Mouse (Mus musculus): ENCODE data around the gene Cachd1. TPM values are rescaled to one million over a fixed set of nuclear protein-coding genes. Genes with fewer than 3 reads are reported as not detected.

Cachd1 gene
- polyA plus RNA-seq (2014; fragmentation: Nextera tagmentation; extraction: Ambion mirVana): 50.0 TPM in 2 replicates

GRCm38 (mm10) chr4:100776043-100776870, at the start of gene Cachd1:
Cachd1 (plus strand) TSS chr4:100776675.
- WGBS: under 1% methylated on average over 47 of the region's 50 CpGs
- no peaks in the 10 kb centered on the region for H3K27me3 ChIP-seq (ENCODE audit: control insufficient read depth, insufficient read depth, low read length)
- DNase-seq (peak; percentile 89), ATAC-seq (ENCODE audit: low FRiP score, low TSS enrichment) (peak; percentile 70)
- peak within 1 kb of the TSS; percentile 99 for H3K4me3 ChIP-seq (replicated peaks; ENCODE audit: low read depth, low read length)
- H3K9me3 ChIP-seq (ENCODE audit: control insufficient read depth, low read length): no peaks in the 10 kb centered on the region
- H3K4me2 ChIP-seq (ENCODE audit: low read length): peak within 1 kb of the TSS; percentile 89
- peak within 1 kb of the TSS; percentile 94 for H3K9ac ChIP-seq (replicated peaks; ENCODE audit: low read length)
- H3K27ac ChIP-seq (replicated peaks; ENCODE audit: low read depth, low read length): peak within 1 kb of the TSS; percentile 92
- H3K4me1 ChIP-seq (ENCODE audit: control insufficient read depth, insufficient read depth, low read length): peaks cover 28% of the 10 kb centered on the region
- H3K36me3 ChIP-seq (ENCODE audit: control insufficient read depth, insufficient read depth, low read length): no peaks in the 10 kb centered on the region

DNA sequence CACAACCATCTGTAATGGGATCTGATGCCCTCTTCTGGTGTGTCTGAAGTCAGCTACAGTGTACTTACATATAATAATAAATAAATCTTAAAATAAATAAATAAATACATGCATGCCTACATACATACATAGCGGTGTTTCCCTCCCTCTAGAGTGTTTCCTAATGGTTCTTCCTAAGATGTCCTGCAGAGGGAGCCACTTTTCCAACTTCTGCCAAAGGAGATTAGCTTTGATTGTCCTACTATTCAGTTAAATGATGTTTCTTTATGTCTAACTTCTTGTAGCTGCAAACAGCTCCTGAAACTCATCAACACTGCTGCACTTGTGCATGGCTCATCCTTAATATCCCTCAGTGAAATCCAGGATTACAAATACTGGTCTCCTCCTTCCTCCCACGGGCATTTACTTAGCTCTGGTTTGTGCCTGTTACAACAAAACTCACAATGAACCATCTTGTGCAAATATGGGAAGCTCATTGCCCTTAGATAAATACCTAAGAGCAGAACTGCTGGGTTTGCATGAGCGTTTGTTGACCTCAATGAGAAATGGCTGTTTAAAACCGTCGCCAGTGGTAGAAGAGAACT, 47.5 kb upstream of the Cachd1 start:
- DNase-seq (peak; percentile 57), ATAC-seq (ENCODE audit: low FRiP score, low TSS enrichment) (no peak)
- Histone ChIP-seq H3K4me1 (ENCODE audit: control insufficient read depth, insufficient read depth, low read length) (peaks cover 10% of the 10 kb centered on the region), H3K9ac (replicated peaks; ENCODE audit: low read length) (no peak overlapping the region), H3K27ac (replicated peaks; ENCODE audit: low read depth, low read length) (no peak overlapping the region), H3K9me3 (ENCODE audit: control insufficient read depth, low read length) (no peaks in the 10 kb centered on the region), H3K27me3 (ENCODE audit: control insufficient read depth, insufficient read depth, low read length) (no peaks in the 10 kb centered on the region), H3K4me3 (replicated peaks; ENCODE audit: low read depth, low read length) (no peak overlapping the region), H3K4me2 (ENCODE audit: low read length) (no peak overlapping the region), H3K36me3 (ENCODE audit: control insufficient read depth, insufficient read depth, low read length) (no peaks in the 10 kb centered on the region)
- 89% methylated on average over 5 of the region's 5 CpGs for WGBS

DNA sequence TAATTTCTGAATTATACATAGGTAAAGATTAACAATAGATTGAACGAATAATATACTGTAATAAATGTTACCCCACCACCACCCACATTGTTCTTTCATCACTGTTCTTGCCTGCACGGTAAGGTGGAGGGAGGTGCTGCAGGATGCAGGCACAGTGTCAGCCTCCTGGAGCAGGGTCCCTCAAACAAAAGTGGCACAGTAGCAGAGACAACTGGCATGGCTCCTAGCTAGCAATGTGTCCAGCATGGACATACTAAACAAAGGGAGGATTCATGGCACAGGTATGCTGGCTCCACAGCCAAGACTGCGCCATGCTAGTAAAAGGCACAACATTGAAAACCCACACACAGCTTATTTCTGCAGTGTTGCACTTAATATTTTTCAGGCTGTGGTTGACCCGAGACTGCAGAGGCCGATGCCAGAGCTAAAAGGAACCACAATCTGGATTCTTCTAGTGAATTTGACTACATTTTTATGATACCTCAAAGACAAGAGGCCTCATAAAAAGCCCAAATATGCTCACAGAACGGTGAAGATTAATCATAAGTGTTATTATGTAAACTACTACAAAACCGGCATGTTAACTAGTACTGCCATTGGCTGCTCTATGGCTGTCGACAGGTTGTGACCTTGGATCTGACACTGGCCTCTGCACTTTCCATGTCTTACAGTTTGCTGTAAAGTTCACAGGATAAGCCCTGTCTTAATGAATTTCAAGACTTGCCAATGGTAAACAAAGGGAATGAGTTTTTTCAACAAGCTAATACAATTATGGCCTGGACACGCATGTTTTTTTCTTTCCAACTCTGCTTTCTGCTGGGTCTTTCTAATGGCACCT, 41.2 kb upstream of the Cachd1 start:
- H3K27me3 ChIP-seq (ENCODE audit: control insufficient read depth, insufficient read depth, low read length): no peaks in the 10 kb centered on the region
- no peaks in the 10 kb centered on the region for H3K36me3 ChIP-seq (ENCODE audit: control insufficient read depth, insufficient read depth, low read length)
- 0 out of 2 replicates have a peak, but pooled peaks cover 5% of the 10 kb centered on the region for H3K4me1 ChIP-seq (ENCODE audit: control insufficient read depth, insufficient read depth, low read length)
- no peak for DNase-seq
- H3K4me3 ChIP-seq (replicated peaks; ENCODE audit: low read depth, low read length): no peak overlapping the region
- H3K9me3 ChIP-seq (ENCODE audit: control insufficient read depth, low read length): no peaks in the 10 kb centered on the region
- no peak overlapping the region for H3K4me2 ChIP-seq (ENCODE audit: low read length)
- 51% methylated on average over 9 of the region's 9 CpGs for WGBS
- H3K9ac ChIP-seq (replicated peaks; ENCODE audit: low read length): no peak overlapping the region
- H3K27ac ChIP-seq (replicated peaks; ENCODE audit: low read depth, low read length): 0 out of 2 replicates have a peak overlapping the region, but pooled peaks have one; percentile 26
- peak; percentile 24; the same call in 1 of the 2 replicates for ATAC-seq (ENCODE audit: low FRiP score, low TSS enrichment)

DNA sequence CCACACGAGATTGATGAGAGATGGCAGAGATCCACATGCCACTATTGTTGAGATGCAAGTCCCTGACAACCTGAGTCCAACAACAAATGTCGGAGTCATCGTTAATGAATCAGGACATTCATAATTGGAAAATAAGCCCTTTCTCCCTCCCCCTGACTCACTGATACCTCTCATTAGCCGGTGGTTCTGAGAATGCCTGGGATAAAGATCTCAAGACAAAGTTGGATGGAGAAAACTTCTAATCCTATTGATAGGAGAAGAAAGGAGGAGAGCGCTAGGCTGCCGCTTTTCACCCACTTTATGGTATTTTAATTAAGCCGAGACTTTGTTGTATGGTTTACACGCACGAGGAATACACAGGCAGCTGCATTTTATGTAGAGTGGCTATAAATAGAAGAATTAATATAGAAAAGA, 40.5 kb upstream of the Cachd1 start:
- H3K4me3 ChIP-seq (replicated peaks; ENCODE audit: low read depth, low read length): no peak overlapping the region
- H3K4me1 ChIP-seq (ENCODE audit: control insufficient read depth, insufficient read depth, low read length): 0 out of 2 replicates have a peak, but pooled peaks cover 5% of the 10 kb centered on the region
- ATAC-seq (ENCODE audit: low FRiP score, low TSS enrichment) (peak; percentile 37; the same call in 1 of the 2 replicates), DNase-seq (peak; percentile 58)
- no peak overlapping the region for H3K9ac ChIP-seq (replicated peaks; ENCODE audit: low read length)
- no peak overlapping the region for H3K4me2 ChIP-seq (ENCODE audit: low read length)
- H3K36me3 ChIP-seq (ENCODE audit: control insufficient read depth, insufficient read depth, low read length): no peaks in the 10 kb centered on the region
- H3K27ac ChIP-seq (replicated peaks; ENCODE audit: low read depth, low read length): no peak overlapping the region
- 14% methylated on average over 9 of the region's 9 CpGs for WGBS
- no peaks in the 10 kb centered on the region for H3K9me3 ChIP-seq (ENCODE audit: control insufficient read depth, low read length)
- no peaks in the 10 kb centered on the region for H3K27me3 ChIP-seq (ENCODE audit: control insufficient read depth, insufficient read depth, low read length)

DNA sequence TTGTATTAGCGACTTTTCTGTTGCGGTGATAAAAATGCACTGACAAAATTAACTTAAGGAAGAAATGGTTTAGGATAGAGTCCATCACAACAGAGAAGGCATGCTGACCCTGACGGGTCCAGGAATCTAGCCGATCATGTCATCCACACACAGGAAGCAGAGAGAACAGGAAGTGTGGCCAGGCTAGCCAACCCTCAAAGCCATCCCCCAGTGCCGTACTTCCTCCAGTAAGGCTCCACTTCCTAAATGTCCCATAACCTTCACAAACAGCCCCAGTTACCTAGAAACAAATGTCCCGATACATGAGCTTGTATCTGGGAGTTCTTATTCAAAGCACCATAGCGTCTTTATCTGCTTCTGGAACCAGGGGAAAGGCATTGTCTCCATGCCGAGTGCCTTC, 32.9 kb upstream of the Cachd1 start:
- H3K9ac ChIP-seq (replicated peaks; ENCODE audit: low read length): no peak overlapping the region
- H3K4me1 ChIP-seq (ENCODE audit: control insufficient read depth, insufficient read depth, low read length): no peaks in the 10 kb centered on the region
- no peak for DNase-seq
- H3K27me3 ChIP-seq (ENCODE audit: control insufficient read depth, insufficient read depth, low read length): no peaks in the 10 kb centered on the region
- no peaks in the 10 kb centered on the region for H3K36me3 ChIP-seq (ENCODE audit: control insufficient read depth, insufficient read depth, low read length)
- no peak overlapping the region for H3K27ac ChIP-seq (replicated peaks; ENCODE audit: low read depth, low read length)
- H3K9me3 ChIP-seq (ENCODE audit: control insufficient read depth, low read length): no peaks in the 10 kb centered on the region
- 78% methylated on average over 8 of the region's 8 CpGs for WGBS
- H3K4me3 ChIP-seq (replicated peaks; ENCODE audit: low read depth, low read length): no peak overlapping the region
- H3K4me2 ChIP-seq (ENCODE audit: low read length): no peak overlapping the region
- ATAC-seq (ENCODE audit: low FRiP score, low TSS enrichment): no peak

DNA sequence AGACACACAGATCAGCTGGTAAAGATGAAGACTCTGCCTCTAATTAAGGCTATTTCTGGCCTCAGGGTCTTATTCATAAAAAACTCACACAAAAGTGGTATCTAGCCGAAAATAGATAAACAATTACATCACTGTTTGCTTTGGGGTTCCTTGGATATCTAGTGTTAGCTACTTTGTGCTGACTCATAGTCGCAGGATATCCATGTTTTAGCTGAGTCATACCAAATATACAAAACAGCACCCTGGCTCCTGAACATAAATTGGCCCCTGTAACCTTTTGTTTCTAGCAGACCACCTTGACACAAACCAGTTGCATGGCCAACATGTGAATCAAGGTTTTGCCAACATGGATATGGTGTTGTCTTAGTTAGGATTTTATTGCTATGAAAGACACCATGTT, 24.2 kb upstream of the Cachd1 start:
- Histone ChIP-seq H3K9ac (replicated peaks; ENCODE audit: low read length) (no peak overlapping the region), H3K27me3 (ENCODE audit: control insufficient read depth, insufficient read depth, low read length) (no peaks in the 10 kb centered on the region), H3K4me3 (replicated peaks; ENCODE audit: low read depth, low read length) (no peak overlapping the region), H3K27ac (replicated peaks; ENCODE audit: low read depth, low read length) (no peak overlapping the region), H3K36me3 (ENCODE audit: control insufficient read depth, insufficient read depth, low read length) (no peaks in the 10 kb centered on the region), H3K9me3 (ENCODE audit: control insufficient read depth, low read length) (no peaks in the 10 kb centered on the region), H3K4me2 (ENCODE audit: low read length) (no peak overlapping the region), H3K4me1 (ENCODE audit: control insufficient read depth, insufficient read depth, low read length) (no peaks in the 10 kb centered on the region)
- WGBS: 90% methylated on average over 2 of the region's 2 CpGs
- no peak for ATAC-seq (ENCODE audit: low FRiP score, low TSS enrichment)
- no peak for DNase-seq

- Histone ChIP-seq H3K4me2 (ENCODE audit: low read length) (no peak overlapping the region), H3K36me3 (ENCODE audit: control insufficient read depth, insufficient read depth, low read length) (no peaks in the 10 kb centered on the region), H3K9me3 (ENCODE audit: control insufficient read depth, low read length) (no peaks in the 10 kb centered on the region), H3K27ac (replicated peaks; ENCODE audit: low read depth, low read length) (no peak overlapping the region), H3K4me1 (ENCODE audit: control insufficient read depth, insufficient read depth, low read length) (no peaks in the 10 kb centered on the region), H3K9ac (replicated peaks; ENCODE audit: low read length) (no peak overlapping the region), H3K4me3 (replicated peaks; ENCODE audit: low read depth, low read length) (no peak overlapping the region), H3K27me3 (ENCODE audit: control insufficient read depth, insufficient read depth, low read length) (no peaks in the 10 kb centered on the region)
- DNase-seq: no peak
- WGBS: 85% methylated on average over 8 of the region's 8 CpGs
- ATAC-seq (ENCODE audit: low FRiP score, low TSS enrichment): no peak
These were observed 20.8 kb upstream of the Cachd1 start for GRCm38 (mm10) chr4:100755632-100756031.

DNA sequence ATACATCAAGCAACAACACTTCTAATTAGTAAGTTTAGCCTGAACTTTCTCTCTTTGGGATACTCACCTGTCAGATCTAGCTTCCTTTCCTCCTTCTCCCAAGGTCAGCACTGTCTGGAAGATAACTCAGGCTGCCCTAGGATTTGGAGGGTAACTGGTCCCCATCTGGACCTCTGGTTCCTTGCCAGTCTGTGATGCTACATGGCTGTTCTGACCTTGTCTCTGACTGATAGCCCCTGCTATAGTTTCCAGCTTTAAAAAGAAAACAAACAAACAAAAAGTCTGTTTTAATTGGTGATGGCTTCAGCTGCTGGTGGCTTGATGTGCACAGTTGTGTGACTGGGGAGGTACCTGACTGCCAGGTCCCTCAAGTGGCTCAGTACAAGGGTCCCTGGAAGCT, 20.0 kb upstream of the Cachd1 start:
- Histone ChIP-seq H3K27ac (replicated peaks; ENCODE audit: low read depth, low read length) (no peak overlapping the region), H3K4me3 (replicated peaks; ENCODE audit: low read depth, low read length) (no peak overlapping the region), H3K4me2 (ENCODE audit: low read length) (no peak overlapping the region), H3K4me1 (ENCODE audit: control insufficient read depth, insufficient read depth, low read length) (no peaks in the 10 kb centered on the region), H3K36me3 (ENCODE audit: control insufficient read depth, insufficient read depth, low read length) (no peaks in the 10 kb centered on the region), H3K9me3 (ENCODE audit: control insufficient read depth, low read length) (no peaks in the 10 kb centered on the region), H3K9ac (replicated peaks; ENCODE audit: low read length) (no peak overlapping the region), H3K27me3 (ENCODE audit: control insufficient read depth, insufficient read depth, low read length) (no peaks in the 10 kb centered on the region)
- ATAC-seq (ENCODE audit: low FRiP score, low TSS enrichment) (no peak), DNase-seq (no peak)
